Mouse (Mus musculus) spleen, adult 2 months (tissue): ENCODE measurements at regions not wholly inside any gene's neighbourhood (a gene's known extent, or its start where the extent isn't known, plus 50 kb on each side); places are given as distances from the start of the nearest gene placed in this dataset.

ENCODE experiments used
- DNase-seq, 2 experiments: peaks; one replicate each; pipeline versions ENCODE4 v3.0.0 to v3.0.0-alpha.2; 2012 to 2021; ENCODE audit warnings: low spot score in 2 of 2, low read depth in 1 of 2
- H3K27ac ChIP-seq: fragments of 200-500 bp; 2 replicates; pipeline ENCODE4 v1.5.1; 2012; ENCODE audit warnings: low read length, inconsistent platforms; ENCODE audit not compliant: insufficient read depth
- H3K27me3 ChIP-seq: fragments of 200-500 bp; 2 replicates; pipeline ENCODE4 v1.6.1; 2012; ENCODE audit warnings: mild to moderate bottlenecking, moderate library complexity, low read length, inconsistent platforms; ENCODE audit not compliant: control insufficient read depth, insufficient read depth
- H3K36me3 ChIP-seq: fragments of 200-500 bp; 2 replicates; pipeline ENCODE4 v1.6.1; 2012; ENCODE audit warnings: mild to moderate bottlenecking, low read length, inconsistent platforms; ENCODE audit not compliant: control insufficient read depth, insufficient read depth
- H3K4me1 ChIP-seq: fragments of 200-500 bp; 2 replicates; pipeline ENCODE4 v1.6.1; 2011; ENCODE audit warnings: inconsistent platforms; ENCODE audit not compliant: control insufficient read depth, insufficient read depth, insufficient read length
- H3K4me3 ChIP-seq: fragments of 200-500 bp; 2 replicates; pipeline ENCODE4 v1.5.1; 2011; ENCODE audit warnings: mild to moderate bottlenecking, inconsistent platforms; ENCODE audit not compliant: insufficient read depth, insufficient read length; ENCODE audit errors: extremely low read depth
- CTCF ChIP-seq: fragments of 200-500 bp; IDR thresholded peaks from 2 replicates; pipeline ENCODE4 v1.5.1; 2011; ENCODE audit warnings: mild to moderate bottlenecking, inconsistent platforms; ENCODE audit not compliant: insufficient read depth, insufficient read length, insufficient replicate concordance; ENCODE audit errors: extremely low read depth
- POLR2A ChIP-seq: fragments of 200-500 bp; IDR thresholded peaks from 2 replicates; pipeline ENCODE4 v1.6.1; 2011; ENCODE audit warnings: low read depth, low read length, inconsistent platforms
- WGBS: fragments of 180-500 bp; shearing (Covaris S2); methylation state at CpG from one replicate; pipeline ENCODE4 v1.1.7; 2018; 5-methylcytosine and 5-hydroxymethylcytosine counted together

DNA sequence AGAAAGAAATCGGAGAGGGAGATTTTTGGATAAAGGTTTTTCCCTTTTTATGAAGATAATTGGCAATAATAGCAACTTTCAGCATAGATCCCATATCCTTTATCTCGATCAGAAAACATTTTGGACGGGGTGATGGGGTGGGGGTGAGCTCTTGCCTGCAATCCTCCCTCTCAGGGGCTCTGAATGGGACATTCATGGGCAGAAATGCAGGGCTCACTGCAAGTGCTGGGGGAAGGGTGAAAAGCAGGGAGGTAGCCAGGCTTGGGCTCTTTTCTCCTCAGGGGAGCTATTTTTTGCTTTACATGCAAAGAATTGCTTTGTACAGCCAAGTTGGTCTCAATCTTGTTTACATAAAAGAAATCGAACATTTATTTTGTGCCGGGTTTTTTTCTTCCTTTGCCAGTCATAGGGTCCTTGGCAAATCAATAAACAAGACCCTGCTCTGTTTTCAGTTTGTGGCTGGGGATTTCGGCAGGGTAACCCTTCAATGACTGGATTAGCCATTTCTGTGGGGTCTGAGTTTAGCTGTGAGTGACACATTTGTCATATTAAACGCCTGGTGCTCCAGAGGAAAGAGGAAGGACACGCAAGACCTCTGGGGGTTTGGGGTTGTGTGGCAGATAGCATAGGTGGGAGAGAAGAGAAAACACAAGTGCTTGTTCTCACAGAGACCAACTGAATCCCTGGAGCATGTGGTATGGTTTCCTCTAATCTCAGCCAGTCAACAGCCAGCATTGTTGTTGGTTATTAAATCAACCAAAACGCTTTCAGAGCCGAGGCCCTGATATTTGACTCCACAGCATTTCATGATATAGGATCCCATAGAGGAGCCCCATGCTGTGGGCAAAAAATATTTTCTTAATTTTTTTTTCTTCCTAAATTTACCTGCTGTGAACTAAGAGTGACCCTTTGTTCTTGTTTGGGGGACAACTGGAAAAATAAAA, 96.8 kb upstream of the Bmper start:
- peaks cover 12% of the 10 kb centered on the region for H3K4me1 ChIP-seq
- TF ChIP-seq POLR2A (no peak), CTCF (no peak)
- DNase-seq: no peak
- no peaks in the 10 kb centered on the region for H3K27me3 ChIP-seq
- 34% methylated on average over 10 of the region's 10 CpGs for WGBS
- no peak overlapping the region for H3K4me3 ChIP-seq
- no peaks in the 10 kb centered on the region for H3K36me3 ChIP-seq
- H3K27ac ChIP-seq: no peak overlapping the region

DNA sequence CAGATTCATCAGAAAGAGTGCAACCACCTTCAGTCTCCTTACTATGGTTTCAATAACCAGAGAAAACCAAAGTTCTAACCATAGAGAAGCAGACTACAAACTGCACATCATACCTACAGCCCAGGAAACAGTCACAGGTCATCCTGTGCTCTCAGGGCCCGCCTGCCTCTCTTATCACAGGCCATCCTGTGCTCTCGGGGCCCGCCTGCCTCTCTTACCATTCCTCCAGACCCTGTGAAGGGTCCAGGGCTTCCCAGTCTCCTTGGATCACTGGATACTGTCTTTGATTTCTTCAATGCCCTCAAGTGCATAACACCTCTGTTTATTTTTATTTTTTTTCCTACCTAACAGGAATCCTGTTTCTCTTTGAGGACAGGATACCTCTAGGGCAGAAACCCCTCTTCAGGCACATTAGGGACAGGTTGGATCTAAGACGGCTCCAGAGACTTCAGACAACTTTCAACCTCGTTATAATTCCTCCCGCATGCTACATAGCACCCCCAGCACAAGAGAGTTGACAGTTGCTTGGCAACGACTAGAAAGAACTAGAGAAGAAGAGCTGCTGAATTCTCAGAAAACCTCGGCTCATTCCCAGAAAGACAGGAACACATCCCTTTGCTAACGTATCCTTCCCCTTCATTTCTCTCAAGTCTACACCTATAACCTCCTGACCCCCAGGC, 95.4 kb upstream of the Bmper start:
- no peak for TF ChIP-seq CTCF
- no peak for TF ChIP-seq POLR2A
- Histone ChIP-seq H3K4me1 (peaks cover 6% of the 10 kb centered on the region), H3K27ac (no peak overlapping the region), H3K36me3 (no peaks in the 10 kb centered on the region), H3K4me3 (no peak overlapping the region), H3K27me3 (no peaks in the 10 kb centered on the region)
- no peak for DNase-seq
- WGBS: 51% methylated on average over 9 of the region's 9 CpGs

DNA sequence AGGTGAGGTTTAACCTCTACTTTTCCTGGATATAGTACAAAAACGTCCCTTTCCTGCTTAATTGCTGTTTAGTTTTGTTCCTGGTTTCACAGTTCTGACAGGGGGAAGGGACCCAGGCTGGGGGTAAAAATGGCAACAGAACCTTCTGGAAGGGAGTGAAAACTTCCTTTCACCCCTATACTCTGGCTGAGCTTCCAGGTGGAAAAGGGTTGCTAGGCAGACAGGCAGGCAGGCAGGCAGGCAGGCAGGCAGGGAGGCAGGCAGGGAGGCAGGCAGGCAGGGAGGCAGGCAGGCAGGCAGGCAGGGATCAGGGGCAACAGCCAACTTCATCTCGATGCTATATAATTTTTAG, 94.9 kb upstream of the Bmper start:
- H3K4me1 ChIP-seq: peaks cover 6% of the 10 kb centered on the region
- no peak for TF ChIP-seq POLR2A
- TF ChIP-seq CTCF: no peak
- DNase-seq: no peak
- H3K27ac ChIP-seq: no peak overlapping the region
- 48% methylated on average over 2 of the region's 2 CpGs for WGBS
- no peaks in the 10 kb centered on the region for H3K27me3 ChIP-seq
- H3K36me3 ChIP-seq: no peaks in the 10 kb centered on the region
- no peak overlapping the region for H3K4me3 ChIP-seq

DNA sequence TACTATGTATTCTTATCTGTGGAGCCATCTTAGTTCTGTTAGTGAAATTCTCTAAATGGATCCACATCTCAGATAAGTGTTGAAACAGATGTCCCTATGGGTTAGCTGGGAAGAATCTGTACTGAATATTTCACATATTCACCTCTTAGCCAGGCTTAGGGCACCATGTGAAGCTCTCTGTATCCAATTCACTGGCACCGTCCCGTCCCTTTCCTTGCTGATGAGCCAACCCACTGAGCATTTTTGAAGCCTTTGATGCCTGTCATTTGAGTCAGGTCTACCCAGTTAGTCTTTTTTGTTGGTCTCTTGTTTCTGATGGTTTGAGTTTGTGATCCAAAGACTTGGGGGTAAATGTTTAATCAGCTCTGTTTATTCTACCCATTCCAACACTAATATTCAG, 88.9 kb upstream of the Bmper start:
- no peak for DNase-seq
- H3K4me1 ChIP-seq: no peaks in the 10 kb centered on the region
- 93% methylated on average over 2 of the region's 2 CpGs for WGBS
- TF ChIP-seq CTCF (no peak), POLR2A (no peak)
- no peaks in the 10 kb centered on the region for H3K36me3 ChIP-seq
- no peak overlapping the region for H3K27ac ChIP-seq
- H3K27me3 ChIP-seq: no peaks in the 10 kb centered on the region
- no peak overlapping the region for H3K4me3 ChIP-seq

DNA sequence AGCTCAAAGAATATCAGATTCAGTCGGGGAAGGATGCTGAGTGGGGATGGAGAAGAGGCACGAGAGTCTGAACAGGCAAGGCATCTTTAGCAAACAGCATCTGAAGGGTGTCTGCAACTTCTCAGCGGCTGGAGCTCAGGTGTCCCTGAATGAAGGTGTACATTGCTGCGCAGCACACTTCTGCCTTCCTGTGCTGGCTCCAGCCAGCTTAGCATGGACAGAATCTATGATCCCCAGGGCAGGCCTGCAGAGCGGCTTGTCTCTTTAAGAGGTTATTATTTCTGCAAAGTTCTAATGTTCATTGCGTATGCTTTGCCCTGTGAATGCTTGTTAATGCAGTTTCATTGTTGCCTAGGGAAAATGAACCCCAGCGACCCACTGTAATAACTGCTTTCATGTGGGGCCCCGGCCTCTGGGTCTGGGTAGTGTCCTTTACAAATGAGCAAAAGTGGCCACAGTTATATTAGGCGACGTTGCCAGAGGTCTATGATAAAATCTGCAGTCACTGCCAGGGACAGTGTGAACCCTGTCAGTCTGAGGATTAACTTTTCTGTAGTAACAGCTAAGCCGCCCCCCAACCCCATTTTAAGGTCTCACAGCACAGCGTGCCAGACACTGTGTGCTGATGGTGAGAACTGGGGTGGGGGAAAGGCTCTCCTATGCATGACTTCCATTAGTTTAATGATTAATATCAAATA, 88.3 kb upstream of the Bmper start:
- Histone ChIP-seq H3K4me3 (no peak overlapping the region), H3K36me3 (no peaks in the 10 kb centered on the region), H3K27me3 (no peaks in the 10 kb centered on the region), H3K4me1 (no peaks in the 10 kb centered on the region), H3K27ac (no peak overlapping the region)
- WGBS: 92% methylated on average over 12 of the region's 12 CpGs
- no peak for DNase-seq
- TF ChIP-seq POLR2A: no peak
- no peak for TF ChIP-seq CTCF

DNA sequence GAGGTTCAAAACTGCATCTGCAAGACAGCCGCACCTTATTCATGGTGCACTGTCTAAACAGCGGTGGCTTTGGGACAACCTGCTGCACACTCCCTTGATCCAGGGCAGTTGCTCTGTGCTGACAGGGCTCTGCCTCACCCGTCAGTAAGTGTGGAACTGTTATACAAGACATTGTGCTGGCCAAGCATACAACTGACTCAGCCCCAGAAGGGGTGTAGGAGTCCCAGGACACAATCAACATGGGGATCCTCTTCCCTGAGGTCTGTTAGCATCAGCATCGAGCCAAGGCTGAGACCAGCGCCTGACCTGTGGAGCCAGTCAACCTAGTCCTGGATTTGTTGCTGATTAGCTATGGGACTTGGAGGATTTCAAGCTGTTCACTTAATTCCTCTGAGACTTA, 86.4 kb upstream of the Bmper start:
- H3K4me1 ChIP-seq: no peaks in the 10 kb centered on the region
- TF ChIP-seq CTCF (no peak), POLR2A (no peak)
- no peaks in the 10 kb centered on the region for H3K27me3 ChIP-seq
- 86% methylated on average over 5 of the region's 5 CpGs for WGBS
- H3K36me3 ChIP-seq: no peaks in the 10 kb centered on the region
- no peak overlapping the region for H3K4me3 ChIP-seq
- no peak for DNase-seq
- no peak overlapping the region for H3K27ac ChIP-seq
